Mouse (Mus musculus) cerebellum, postnatal 4 days (tissue): ENCODE results near the gene Ydjc.
"Not testable (repeated sequence)": the region's sequence is repeated elsewhere in the genome, so short reads cannot be mapped to it uniquely, and the experiment has no call there.

ENCODE experiments used
- DNase-seq, 2 experiments: peaks; one replicate each; pipeline ENCODE4 v3.0.0; 2022; ENCODE audit warnings: low spot score in 2 of 2, mixed read lengths in 1 of 2

Ydjc gene

DNA sequence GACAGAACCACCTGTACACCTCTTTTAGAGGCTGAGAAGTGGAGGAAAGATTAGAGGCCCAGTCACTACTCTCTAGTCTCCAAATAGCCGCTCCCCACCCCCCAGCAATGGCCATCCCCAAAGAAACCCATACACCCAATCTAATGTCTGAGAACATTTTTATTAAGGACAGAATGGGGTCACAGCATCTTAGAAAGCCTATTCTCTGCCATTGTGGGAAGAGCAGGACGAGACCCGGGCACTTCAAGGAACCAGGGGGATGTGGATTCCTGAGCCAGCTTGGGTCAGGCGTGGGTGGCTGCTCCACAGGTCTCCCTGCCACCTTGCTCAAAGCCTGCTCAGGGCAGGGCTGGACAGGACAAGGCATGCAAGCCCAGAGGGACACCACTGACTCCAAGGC, 7.5 kb downstream of the Ydjc start:
- DNase-seq = no peak

DNA sequence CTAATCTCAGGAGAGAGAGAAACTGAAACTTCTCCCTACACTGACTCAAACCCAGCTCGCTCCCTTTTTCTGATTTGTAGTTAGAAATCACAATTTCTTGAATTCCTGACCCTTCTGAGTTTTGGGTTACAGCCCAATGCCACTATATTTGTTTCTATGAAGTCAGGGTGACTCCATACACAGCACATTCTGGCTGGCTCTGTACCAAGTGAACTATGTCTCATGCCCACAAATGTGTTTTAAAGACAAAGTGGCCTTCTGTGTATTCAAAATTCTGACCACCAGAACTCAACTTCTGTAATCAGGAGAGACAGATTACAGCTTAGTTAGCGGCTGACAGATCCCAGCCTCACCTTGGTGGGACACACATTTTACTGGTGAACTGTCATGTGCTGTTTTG, 9.9 kb downstream of the Ydjc start:
- DNase-seq = no peak

DNA sequence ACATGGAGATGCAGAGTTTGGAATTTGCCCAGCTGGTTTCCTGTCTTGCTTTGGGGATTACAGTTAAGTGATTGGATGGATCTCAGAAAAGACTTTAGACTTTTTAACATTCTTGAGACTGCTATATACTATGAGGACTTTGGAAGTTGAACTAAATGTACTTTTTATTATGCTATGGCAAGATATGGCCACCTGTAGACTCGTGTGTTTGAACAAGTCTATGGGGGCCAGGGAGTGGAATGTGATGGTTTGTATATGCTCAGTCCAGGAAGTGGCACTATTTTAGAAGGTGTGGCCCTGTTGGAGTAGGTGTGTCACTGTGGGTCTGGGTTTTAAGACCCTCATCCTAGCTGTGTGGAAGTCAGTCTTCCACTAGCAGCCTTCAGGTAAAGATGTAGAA, 21.1 kb downstream of the Ydjc start:
- not testable (repeated sequence) for DNase-seq

DNA sequence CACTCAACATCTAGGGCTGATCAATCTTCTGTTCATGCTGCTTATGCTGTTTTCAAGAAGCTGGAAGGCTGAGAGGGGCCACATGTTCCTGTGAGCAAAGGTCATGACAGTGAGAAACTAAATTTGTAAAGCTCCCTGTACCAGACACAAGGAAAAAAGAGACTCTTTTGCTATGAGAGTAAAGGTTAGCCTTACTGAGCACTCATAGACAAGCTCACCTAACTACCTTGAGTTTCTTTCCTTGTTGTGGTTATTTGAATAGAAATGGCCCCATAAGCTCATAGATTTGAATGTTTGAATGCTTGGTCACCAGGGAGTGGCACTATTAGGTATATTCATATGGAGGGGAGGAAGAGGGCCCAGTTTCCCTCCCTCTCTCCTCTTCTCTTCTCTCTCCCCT, 22.8 kb downstream of the Ydjc start:
- DNase-seq = no peak

DNA sequence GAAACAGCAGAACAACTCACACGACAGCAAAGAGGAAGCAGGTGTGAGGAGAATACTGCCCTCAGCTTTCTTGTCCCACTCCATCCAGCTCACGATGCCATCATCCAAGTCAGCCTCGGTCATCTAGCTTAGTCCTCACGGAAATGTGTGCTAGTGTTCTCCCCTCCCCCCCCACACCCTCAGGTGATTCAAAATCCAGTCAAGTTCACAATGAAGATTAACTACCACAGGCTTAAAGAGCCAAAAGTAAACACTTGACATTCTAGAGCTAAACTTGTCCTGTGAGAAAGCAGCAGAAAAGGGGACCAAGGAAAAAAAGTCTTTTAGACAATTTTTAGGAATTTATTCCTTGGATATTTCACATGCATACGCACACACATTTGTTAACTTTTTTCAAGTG, 23.6 kb downstream of the Ydjc start:
- DNase-seq = no peak

DNA sequence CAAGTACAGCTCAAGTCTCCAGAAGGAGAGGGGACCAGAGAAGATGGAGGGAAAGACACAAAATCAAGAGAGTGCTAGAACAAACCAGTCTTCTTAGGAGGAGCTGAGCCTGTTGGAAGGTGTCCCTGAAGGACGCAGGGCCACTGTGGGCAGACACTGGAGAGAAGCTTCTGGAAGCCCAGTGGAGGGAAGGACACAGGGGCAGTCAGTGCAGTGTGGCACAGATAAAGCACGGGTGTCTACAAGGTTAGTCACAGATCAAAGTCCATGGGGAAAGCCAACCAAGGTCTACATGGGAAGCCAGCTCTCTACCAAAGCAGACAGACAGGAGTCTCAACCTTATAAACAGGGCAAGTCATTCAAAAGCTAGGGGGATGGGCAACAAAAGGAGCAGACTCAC, 31.3 kb downstream of the Ydjc start:
- no peak for DNase-seq

DNA sequence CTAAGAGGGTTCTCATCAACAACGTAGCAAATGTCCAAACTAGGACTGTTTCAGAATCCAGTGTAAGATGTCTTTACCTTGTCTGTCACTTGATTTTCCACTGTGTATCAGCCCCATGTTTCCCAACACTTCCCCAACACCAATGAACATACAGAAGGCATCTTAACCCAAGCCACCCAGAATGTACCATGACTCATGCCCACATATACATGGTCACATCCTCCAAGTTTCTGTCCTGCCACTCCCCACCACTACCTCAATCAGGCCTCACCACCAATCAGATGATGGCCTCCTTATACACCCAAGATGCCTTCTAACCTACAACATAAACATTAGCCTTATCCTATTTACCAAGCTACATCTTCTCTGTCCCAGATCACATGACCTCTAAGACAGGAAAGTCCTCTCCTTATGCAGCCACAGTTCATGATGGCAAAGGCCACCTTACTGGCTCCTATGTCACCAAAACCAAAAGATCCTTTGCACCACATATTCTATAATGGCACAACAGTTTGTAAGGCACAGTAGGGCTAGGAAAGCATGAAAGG, 33.3 kb downstream of the Ydjc start:
- no peak for DNase-seq

DNA sequence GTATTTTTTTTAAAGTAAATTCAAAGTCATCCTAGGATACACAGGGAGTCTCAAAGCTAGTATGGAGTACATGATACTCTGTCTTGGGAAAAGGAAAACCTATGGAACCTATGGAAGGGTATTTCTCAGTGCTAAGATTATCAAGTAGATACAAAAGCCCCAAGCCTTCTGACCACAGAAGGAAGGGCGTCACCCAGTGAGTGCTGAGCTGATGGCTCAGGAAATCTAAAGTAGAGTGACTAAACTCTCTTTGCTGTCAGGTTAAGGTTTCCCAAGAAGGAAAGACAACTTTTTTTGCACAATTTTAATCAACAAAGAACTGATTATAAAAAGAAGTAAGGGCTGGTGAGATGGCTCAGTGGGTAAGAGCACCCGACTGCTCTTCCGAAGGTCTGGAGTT, 35.3 kb downstream of the Ydjc start:
- DNase-seq = no peak

DNA sequence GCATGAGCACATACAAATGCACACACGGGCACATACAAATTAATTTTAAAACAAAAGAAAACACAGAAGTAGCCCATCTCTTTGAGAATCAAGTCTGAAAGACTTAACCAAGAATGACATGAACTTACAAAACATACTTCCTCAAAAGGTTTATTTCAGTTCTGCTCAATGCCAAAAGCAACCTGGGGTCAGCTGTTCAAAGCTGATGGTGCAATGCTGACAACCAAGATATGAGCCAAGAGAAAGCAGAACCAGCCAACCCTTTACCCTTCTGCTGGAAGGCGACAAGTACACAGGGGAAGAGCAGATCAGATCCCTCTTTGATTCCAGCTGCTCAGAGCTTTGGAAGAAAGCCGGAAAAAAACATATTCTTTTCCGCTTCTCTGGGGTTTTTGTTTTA, 37.0 kb downstream of the Ydjc start:
- DNase-seq = no peak

DNA sequence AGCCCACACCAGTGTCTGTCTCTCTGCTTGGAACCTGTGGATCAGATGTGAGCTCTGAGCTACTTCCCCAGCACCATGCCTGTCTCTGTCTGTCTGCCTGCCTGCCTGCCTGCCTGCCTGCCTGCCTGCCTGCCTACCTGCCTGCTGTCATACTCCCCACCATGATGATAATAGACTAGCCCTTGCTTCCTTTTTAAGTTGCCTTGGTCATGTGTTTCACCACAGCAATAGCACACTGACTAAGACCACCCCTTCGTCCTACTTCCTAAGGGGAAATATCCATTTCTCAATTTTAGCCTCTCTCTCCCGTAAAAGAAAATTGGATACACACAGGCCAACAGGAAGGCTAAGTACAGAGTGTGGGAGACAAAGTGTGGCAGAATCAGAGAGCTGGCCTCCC, 37.7 kb downstream of the Ydjc start:
- no peak for DNase-seq

DNA sequence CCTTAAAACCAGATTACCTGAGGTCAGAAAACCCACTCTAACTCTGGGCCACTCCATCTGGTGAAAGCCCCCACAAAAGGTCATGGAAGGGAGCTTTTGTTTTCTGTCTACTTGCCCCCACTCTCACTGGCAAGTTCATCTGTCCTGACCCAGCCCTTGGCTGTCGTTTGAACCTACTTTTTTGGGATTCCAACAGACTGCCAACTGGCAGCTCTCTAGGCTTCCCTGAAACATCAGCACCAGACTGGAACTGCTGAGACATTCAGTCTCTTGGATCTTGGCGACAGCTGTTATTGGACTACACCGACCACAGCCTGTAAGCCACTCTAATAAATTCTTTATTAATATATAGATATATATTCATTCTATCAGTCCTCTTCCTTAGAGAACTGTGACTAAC, 38.6 kb downstream of the Ydjc start:
- DNase-seq = no peak

DNA sequence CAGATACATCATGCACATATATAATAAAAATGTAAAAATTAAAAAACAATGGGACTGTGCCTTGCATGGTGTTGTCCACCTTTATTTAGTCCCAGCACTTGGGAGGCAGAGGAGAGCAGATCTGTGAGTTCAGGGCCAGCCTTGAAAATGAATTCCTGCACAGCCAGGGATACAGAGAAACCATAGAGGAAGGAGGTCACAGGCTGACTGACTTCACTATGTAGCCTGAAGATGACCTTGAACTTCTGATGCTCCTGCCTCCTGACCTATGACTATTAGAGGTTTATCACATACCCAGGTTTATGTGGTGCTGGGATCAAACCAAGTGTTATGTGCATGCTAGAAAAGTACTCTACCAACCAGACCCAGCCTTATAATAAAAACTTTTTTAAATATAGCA, 41.1 kb downstream of the Ydjc start:
- no peak for DNase-seq

DNA sequence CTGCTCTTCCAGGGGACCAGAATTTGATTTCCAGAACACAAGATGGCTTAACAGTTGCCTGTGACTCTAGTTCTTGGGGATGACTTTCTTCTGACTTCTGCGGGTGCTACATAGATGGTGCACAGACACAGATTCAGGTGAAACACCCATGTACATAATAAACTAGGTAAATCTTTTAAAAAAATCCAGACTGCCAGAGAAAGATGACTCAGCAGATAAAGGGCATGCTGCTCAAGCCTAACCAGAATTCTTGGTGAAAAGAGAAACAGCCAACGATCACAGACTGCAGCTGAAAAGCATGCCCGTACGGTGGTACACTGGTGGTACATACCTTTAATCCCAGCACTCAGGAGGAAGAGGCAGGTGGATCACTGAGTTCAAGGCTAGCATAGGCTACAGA, 49.4 kb downstream of the Ydjc start:
- no peak for DNase-seq

DNA sequence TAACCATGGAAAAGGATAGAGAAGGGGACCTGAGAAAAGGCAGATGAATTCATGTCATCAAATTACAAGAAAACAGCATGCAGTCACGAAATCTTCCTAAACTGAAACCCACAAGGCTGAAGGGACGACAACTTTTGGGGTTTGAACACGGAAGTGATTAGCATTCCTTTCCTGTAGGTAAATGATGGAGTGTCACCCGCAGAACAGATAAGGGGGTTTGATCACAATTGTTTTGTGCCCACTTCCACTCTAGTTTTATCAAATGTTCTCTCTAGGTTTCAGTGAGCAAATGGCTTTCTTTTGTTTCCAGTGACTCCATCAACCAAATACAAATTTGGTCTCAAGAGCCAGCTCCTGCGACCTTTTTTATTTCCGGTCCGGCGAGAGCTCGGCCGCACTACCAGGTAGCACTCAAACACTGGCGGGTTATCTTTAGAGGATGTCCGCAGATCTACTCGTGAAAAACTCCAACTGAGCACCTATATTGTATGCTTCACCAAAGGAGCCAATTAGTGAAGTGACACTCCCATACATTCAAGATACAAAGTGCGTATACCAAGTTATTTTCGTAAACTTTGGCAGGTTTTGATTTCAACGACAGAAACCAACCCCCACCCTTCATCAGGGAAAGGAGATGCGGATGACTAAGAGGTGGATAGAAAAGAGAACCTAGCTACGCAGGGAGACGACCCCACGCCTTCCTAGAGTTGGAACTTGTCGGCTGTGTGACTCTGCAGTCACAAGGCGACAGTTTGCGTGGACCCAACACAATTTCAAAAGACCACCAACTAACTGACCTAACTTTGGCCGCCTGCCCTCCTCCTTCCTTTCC, 55.9 kb downstream of the Ydjc start:
- no peak for DNase-seq

DNA sequence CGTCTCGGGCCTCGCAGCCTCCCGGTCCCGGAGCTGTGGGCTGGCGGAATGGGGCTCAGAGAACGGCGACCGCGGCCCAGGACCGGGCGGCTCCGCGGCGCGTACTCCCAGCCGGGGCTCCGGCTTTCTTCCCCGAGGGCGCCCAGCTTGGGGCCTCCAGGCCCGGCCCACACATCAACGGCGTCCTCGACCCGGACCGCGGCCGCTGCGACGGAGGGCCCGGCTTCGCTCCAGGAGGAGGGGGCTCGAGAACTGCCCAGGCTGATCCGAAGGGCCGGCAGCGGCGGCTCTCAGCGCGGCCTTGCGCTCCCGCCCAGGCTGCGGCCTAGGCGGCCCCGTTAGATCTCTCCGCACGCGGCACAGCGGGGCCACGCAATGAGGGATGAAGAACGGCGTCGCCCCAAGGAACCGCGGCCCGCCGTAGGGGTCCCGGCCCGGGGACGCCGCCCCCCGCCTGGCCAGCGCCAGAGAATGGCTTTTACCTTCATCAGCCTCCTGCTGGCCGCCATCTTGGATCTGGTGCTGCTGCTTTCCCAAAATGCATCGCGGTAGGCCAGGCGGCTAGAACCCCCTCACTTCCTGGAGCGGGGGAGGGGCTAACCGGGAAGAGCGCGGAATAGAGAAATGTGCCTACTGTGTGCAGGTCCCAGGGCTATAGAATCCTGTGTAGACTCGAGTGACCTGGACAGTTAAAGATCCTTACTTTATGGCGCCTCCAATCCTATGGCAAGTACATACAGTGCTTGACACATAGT, 56.7 kb downstream of the Ydjc start:
- DNase-seq = peak; percentile 57 to 77

DNA sequence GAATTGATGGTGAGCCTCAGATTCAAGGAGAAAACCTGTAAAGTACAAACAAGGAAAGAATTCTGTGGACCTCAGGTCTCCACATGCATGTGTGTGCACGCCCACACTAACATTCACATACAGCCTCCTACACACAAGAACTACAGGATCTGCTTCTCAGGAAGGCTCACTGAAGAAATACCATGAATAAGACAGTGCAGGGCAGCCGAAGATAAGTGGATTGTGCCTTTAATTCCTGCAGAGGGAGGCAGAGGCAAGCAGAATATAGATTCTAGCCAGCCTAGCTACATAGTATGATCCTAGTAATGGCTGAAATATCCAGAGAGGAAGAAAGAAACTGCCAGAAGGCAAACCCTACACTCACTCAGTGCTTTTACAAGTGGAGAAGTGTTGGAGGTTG, 57.6 kb downstream of the Ydjc start:
- no peak for DNase-seq

DNA sequence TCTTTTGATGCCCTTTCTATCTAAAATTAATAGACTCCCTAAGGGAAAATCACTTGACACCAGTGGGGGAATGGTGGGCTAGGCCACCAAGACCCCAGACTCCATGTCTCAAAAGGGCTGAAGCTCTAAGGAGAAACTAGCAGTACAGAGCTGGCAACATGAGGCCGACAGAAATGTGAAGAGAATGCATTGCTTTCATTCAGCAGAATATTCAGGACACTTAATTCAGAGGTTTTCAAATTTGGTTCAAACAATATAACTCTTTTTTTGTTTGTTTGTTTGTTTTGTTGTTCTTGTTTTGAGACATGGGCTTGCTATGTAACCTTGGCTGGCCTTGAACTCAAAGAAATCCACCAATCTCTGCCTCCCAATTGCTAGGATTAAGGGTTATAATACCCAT, 58.1 kb downstream of the Ydjc start, which contains the start of gene Ube2l3:
TSS of gene Ube2l3 (minus strand) at position 101 of the 400 bp plus-strand sequence.
- no peak for DNase-seq

DNA sequence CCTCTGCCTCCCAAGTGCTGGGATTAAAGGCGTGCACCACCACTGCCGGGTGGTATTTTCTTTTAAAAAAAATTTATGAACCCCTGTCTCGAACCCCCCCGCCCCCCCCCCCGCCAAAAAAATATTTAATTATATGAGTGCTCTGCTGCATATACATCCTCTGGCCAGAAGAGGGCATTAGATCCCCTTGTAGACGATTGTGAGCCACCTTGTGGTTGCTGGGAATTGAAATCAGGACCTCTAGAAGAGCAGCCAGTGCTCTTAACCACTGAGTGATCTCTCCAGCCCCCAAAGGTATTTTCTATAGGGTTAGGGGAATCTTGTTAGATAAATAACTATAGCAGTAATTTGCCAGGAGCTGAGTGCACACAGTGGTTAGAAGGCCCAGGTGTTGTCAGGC, 60.6 kb downstream of the Ydjc start:
- peak in 1 of 2 experiments; percentile 10 for DNase-seq

DNA sequence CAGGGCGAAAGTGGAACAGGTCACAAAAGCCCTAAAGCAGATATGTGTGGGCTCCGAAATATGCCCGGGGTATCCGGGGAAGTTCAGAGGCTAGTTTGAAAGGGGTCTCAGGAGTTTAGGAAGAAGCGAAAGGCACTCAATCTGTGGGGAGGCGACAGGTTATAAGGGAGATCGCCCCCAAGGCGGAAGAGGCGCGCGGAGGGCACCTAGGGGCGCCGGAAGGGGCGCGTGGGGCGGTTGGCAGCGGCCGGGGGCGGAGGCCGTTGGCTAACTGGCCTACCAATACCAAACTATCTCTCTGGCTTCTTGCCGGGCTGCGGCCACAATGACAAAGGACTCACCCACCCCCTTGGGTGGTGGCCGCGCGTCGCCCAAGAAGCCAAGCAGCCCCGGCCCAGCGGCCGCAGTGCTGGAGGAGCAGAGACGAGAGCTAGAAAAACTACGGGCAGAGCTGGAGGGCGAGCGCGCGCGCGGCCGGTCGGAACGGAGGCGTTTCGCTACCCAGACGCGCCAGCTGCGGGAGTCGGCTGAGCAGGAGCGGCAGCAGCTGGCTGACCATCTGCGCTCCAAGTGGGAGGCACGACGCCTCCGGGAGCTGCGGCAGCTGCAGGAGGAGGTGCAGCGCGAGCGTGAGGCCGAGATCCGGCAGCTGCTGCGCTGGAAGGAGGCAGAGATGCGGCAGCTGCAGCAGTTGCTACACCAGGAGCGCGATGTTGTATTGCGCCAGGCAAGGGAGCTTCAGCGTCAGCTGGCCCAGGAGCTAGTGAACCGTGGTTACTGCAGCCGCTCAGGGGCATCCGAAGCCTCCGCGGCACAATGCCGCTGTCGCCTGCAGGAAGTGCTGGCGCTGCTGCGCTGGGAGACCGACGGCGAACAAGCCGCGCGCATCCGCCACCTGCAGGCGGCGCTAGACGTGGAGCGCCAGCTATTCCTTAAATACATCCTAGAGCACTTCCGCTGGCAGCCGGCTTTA, 64.3 kb downstream of the Ydjc start, which contains the start of gene Rimbp3:
TSS of gene Rimbp3 (plus strand) at position 215 of the 973 bp plus-strand sequence.
- DNase-seq = peak; percentile 77 to 91

DNA sequence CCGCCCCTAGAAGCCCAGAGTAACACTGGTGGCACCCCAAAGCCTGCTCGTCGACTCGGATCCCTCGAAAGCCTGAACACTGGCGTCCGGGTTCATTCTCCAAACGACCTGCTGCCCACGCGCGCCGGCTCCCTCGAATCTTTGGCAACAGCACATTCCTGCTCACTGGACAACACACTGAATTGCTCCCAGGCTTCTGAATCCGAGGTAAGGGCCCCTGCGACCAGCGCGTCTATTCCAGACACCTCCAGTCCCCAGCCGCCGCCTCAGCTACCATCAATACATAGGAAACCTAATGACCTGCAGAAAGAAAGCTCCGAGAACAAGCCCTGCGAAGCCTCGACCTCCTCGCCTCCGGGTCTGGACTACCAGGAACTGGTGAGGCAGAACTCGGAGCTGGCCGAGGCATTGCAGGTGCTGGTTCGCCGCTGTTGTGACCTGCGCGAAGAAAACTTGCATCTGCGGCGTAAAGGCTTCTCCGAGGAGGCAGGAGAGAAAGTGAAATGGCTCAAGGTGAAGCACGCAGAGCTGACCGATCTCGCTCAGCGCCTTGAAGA, 65.1 kb downstream of the Ydjc start:
- no peak for DNase-seq
